Mouse (Mus musculus) thymus, postnatal 14 days (tissue): ENCODE measurements around the gene Tead3.
"Not testable (repeated sequence)": the region's sequence is repeated elsewhere in the genome, so short reads cannot be mapped to it uniquely, and the experiment has no call there.

Source experiments
- DNase-seq: peaks from one replicate; pipeline ENCODE4 v3.0.0; 2021

Tead3 gene

GRCm38 (mm10) chr17:28358576-28359261 lies 8.1 kb upstream of the Tead3 start:
- DNase-seq, result not testable (repeated sequence)

- no peak for DNase-seq
Observed at GRCm38 (mm10) chr17:28355871-28356270, 5.3 kb upstream of the Tead3 start.

- DNase-seq, result no peak
Observed at GRCm38 (mm10) chr17:28352018-28352417, 1.4 kb upstream of the Tead3 start.

- DNase-seq, result peak; percentile 68
Observed at GRCm38 (mm10) chr17:28351353-28351890, 805 bp upstream of the Tead3 start.

- DNase-seq, result peak; percentile 47
Observed at GRCm38 (mm10) chr17:28349901-28350465, 634 bp downstream of the Tead3 start.

- no peak for DNase-seq
Observed at GRCm38 (mm10) chr17:28349264-28349880, 1.2 kb downstream of the Tead3 start.

GRCm38 (mm10) chr17:28348211-28348610 lies 2.4 kb downstream of the Tead3 start:
- DNase-seq, result no peak

- no peak for DNase-seq
Observed at GRCm38 (mm10) chr17:28347327-28347726, 3.3 kb downstream of the Tead3 start.

GRCm38 (mm10) chr17:28345882-28346281 lies 4.7 kb downstream of the Tead3 start:
- DNase-seq, result no peak

- no peak for DNase-seq
Observed at GRCm38 (mm10) chr17:28345271-28345721, 5.3 kb downstream of the Tead3 start.

- DNase-seq, result no peak
Observed at GRCm38 (mm10) chr17:28344670-28345069, 5.9 kb downstream of the Tead3 start.

GRCm38 (mm10) chr17:28344050-28344607 lies 6.5 kb downstream of the Tead3 start:
- no peak for DNase-seq

- peak; percentile 40 for DNase-seq
Observed at GRCm38 (mm10) chr17:28341091-28341490, 9.5 kb downstream of the Tead3 start.

GRCm38 (mm10) chr17:28340578-28340977 lies 10.0 kb downstream of the Tead3 start:
- no peak for DNase-seq

GRCm38 (mm10) chr17:28337547-28337946 lies 13.1 kb downstream of the Tead3 start:
- no peak for DNase-seq

- DNase-seq, result no peak
Observed at GRCm38 (mm10) chr17:28335267-28335666, 15.3 kb downstream of the Tead3 start.

- DNase-seq, result no peak
Observed at GRCm38 (mm10) chr17:28332915-28333546, 17.6 kb downstream of the Tead3 start.

GRCm38 (mm10) chr17:28332113-28332914 lies 18.3 kb downstream of the Tead3 start:
- DNase-seq, result no peak

- DNase-seq, result no peak
Observed at GRCm38 (mm10) chr17:28331241-28332112, 19.1 kb downstream of the Tead3 start.

- not testable (repeated sequence) for DNase-seq
Observed at GRCm38 (mm10) chr17:28330590-28330989, 20.0 kb downstream of the Tead3 start.

- no peak for DNase-seq
Observed at GRCm38 (mm10) chr17:28330232-28330546, 20.4 kb downstream of the Tead3 start.
